8 mouse cellular contexts compared by ENCODE assay signal in genomic region chr1:58712076-58713061, GRCm38 (mm10). TPM values are rescaled to one million over a fixed set of nuclear protein-coding genes. Genes with fewer than 3 reads are reported as not detected.
DNase-seq lines count a peak whose midpoint lies in the region; ATAC-seq and TF ChIP-seq lines count a peak whose summit lies in the region.

No protein-coding gene starts in this region.

- peaks cover 21% of the 10 kb centered on the region for H3K4me1 ChIP-seq in embryonic facial prominence, embryonic 12.5 days
- peaks cover 25% of the 10 kb centered on the region for H3K4me1 ChIP-seq in heart, embryonic 16.5 days (ENCODE audit: control insufficient read depth, insufficient read depth, low read length)
- H3K4me1 ChIP-seq in stomach, postnatal 0 days (replicated peaks; ENCODE audit: control insufficient read depth, insufficient read depth) = no peaks in the 10 kb centered on the region

- no peak for TF ChIP-seq EP300 in stomach, postnatal 0 days (optimal IDR thresholded peaks at IDR 0.05)

- no peak for TF ChIP-seq CTCF in stomach, postnatal 0 days (IDR thresholded peaks at IDR 0.05; ENCODE audit: low read depth)

- H3K9ac ChIP-seq in embryonic facial prominence, embryonic 12.5 days = peak overlapping the region; percentile 76
- H3K9ac ChIP-seq in heart, embryonic 16.5 days (ENCODE audit: low read length) = peak overlapping the region; percentile 95
- H3K9ac ChIP-seq in stomach, postnatal 0 days (ENCODE audit: low read length) = peak overlapping the region; percentile 94

- H3K27ac ChIP-seq in embryonic facial prominence, embryonic 12.5 days = peak overlapping the region; percentile 98
- peak overlapping the region; percentile 100 for H3K27ac ChIP-seq in heart, embryonic 16.5 days (ENCODE audit: low read length)
- H3K27ac ChIP-seq in stomach, postnatal 0 days (replicated peaks) = peak overlapping the region; percentile 100

- peak; percentile 72 for ATAC-seq in CD4-positive, CD25-positive, alpha-beta regulatory T cell, adult 4 months
- ATAC-seq in embryonic facial prominence, embryonic 12.5 days (ENCODE audit: insufficient number of reproducible peaks, insufficient read depth, low FRiP score, low TSS enrichment) = peak; percentile 64
- ATAC-seq in heart, embryonic 16.5 days (replicated peaks; ENCODE audit: extremely low read depth, insufficient read depth, low FRiP score) = peak; percentile 74
- ATAC-seq in megakaryocyte-erythroid progenitor cell, adult 5-6 weeks (replicated peaks; ENCODE audit: low FRiP score, low TSS enrichment, poor library complexity, severe bottlenecking) = peak; percentile 89
- ATAC-seq in stomach, postnatal 0 days (ENCODE audit: low FRiP score, low TSS enrichment) = peak; percentile 94

- no peaks in the 10 kb centered on the region for H3K27me3 ChIP-seq in embryonic facial prominence, embryonic 12.5 days
- H3K27me3 ChIP-seq in heart, embryonic 16.5 days (ENCODE audit: control insufficient read depth, insufficient read depth, low read length) = no peaks in the 10 kb centered on the region
- H3K27me3 ChIP-seq in stomach, postnatal 0 days (ENCODE audit: control insufficient read depth, insufficient read depth, low read length) = no peaks in the 10 kb centered on the region

- peak overlapping the region; percentile 65 for H3K4me3 ChIP-seq in embryonic facial prominence, embryonic 12.5 days
- peak overlapping the region; percentile 87 for H3K4me3 ChIP-seq in heart, embryonic 16.5 days (ENCODE audit: low read length)
- peak overlapping the region; percentile 70 for H3K4me3 ChIP-seq in stomach, postnatal 0 days (ENCODE audit: low read depth, low read length)

- DNase-seq in T-cell, adult 2 months (ENCODE audit: low spot score) = peak; percentile 66
- DNase-seq in kidney, postnatal 25 days = peak; percentile 65 to 70
- peak; percentile 74 for DNase-seq in stomach, postnatal 0 days (ENCODE audit: low spot score)
- no peak for DNase-seq in urinary bladder, adult 2 months (ENCODE audit: low spot score)

- H3K36me3 ChIP-seq in embryonic facial prominence, embryonic 12.5 days = peaks cover 16% of the 10 kb centered on the region
- peaks cover 13% of the 10 kb centered on the region for H3K36me3 ChIP-seq in heart, embryonic 16.5 days (ENCODE audit: control insufficient read depth, insufficient read depth)
- no peaks in the 10 kb centered on the region for H3K36me3 ChIP-seq in stomach, postnatal 0 days (ENCODE audit: control insufficient read depth, insufficient read depth, low read length)

- H3K9me3 ChIP-seq in embryonic facial prominence, embryonic 12.5 days = no peaks in the 10 kb centered on the region
- no peaks in the 10 kb centered on the region for H3K9me3 ChIP-seq in heart, embryonic 16.5 days (replicated peaks; ENCODE audit: control insufficient read depth, low read length)
- no peaks in the 10 kb centered on the region for H3K9me3 ChIP-seq in stomach, postnatal 0 days (ENCODE audit: control insufficient read depth, low read length)

- H3K4me2 ChIP-seq in embryonic facial prominence, embryonic 12.5 days (replicated peaks) = peak overlapping the region; percentile 57
- peak overlapping the region; percentile 67 for H3K4me2 ChIP-seq in heart, embryonic 16.5 days (ENCODE audit: low read depth, low read length)
- peak overlapping the region; percentile 65 for H3K4me2 ChIP-seq in stomach, postnatal 0 days (replicated peaks; ENCODE audit: low read depth)

- WGBS in embryonic facial prominence, embryonic 12.5 days = 3% methylated on average over 17 of the region's 17 CpGs
- under 1% methylated on average over 17 of the region's 17 CpGs for WGBS in heart, embryonic 16.5 days
- under 1% methylated on average over 17 of the region's 17 CpGs for WGBS in stomach, postnatal 0 days

RNA-seq across cellular contexts. Expression of gene Cflar, which starts 1.1 kb away (rescaled TPM):
- 100 to 1,000 TPM; 158 to 204 TPM for polyA plus RNA-seq in CD4-positive, CD25-positive, alpha-beta regulatory T cell, adult 4 months (2017; shearing (Covaris generic))
- polyA plus RNA-seq in embryonic facial prominence, embryonic 12.5 days (2016; fragmentation: Nextera tagmentation; extraction: Ambion mirVana) = 34.9 and 36.3 TPM in 2 replicates
- 39.2 and 42.0 TPM in 2 replicates for polyA plus RNA-seq in heart, embryonic 16.5 days (2015; fragmentation: Nextera tagmentation; extraction: Ambion mirVana)
- 51.7 and 65.3 TPM in 2 replicates for total RNA-seq in megakaryocyte-erythroid progenitor cell, adult 5-6 weeks (2014; fragmentation: Nextera tagmentation)
- 26.9 and 53.4 TPM in 2 replicates for total RNA-seq in megakaryocyte-erythroid progenitor cell, adult 5-6 weeks (2017)
- 43.6 and 45.3 TPM in 2 replicates for polyA plus RNA-seq in stomach, postnatal 0 days (2015; fragmentation: Nextera tagmentation; extraction: Ambion mirVana)
- 41.1 and 43.4 TPM in 2 replicates for polyA plus RNA-seq in urinary bladder, adult 2 months (2012; rRNA removed)

RNA-seq across cellular contexts. Expression of gene Als2cr12, which starts 16.6 kb away (rescaled TPM):
- polyA plus RNA-seq in CD4-positive, CD25-positive, alpha-beta regulatory T cell, adult 4 months (2017; shearing (Covaris generic)) = under 1 TPM in 1 of 2 experiments, not detected in 1; 0.16 TPM
- polyA plus RNA-seq in embryonic facial prominence, embryonic 12.5 days (2016; fragmentation: Nextera tagmentation; extraction: Ambion mirVana) = not detected in 2 replicates
- not detected in 2 replicates for polyA plus RNA-seq in heart, embryonic 16.5 days (2015; fragmentation: Nextera tagmentation; extraction: Ambion mirVana)
- not detected in 2 replicates for total RNA-seq in megakaryocyte-erythroid progenitor cell, adult 5-6 weeks (2014; fragmentation: Nextera tagmentation)
- total RNA-seq in megakaryocyte-erythroid progenitor cell, adult 5-6 weeks (2017) = not detected in 2 replicates
- polyA plus RNA-seq in stomach, postnatal 0 days (2015; fragmentation: Nextera tagmentation; extraction: Ambion mirVana) = 0.56 and 0.91 TPM in 2 replicates
- polyA plus RNA-seq in urinary bladder, adult 2 months (2012; rRNA removed) = 0.66 and 0.83 TPM in 2 replicates
